Mouse (Mus musculus): ENCODE measurements at regions not wholly inside any gene's neighbourhood (a gene's known extent, or its start where the extent isn't known, plus 50 kb on each side); places are given as distances from the start of the nearest gene placed in this dataset.

DNA sequence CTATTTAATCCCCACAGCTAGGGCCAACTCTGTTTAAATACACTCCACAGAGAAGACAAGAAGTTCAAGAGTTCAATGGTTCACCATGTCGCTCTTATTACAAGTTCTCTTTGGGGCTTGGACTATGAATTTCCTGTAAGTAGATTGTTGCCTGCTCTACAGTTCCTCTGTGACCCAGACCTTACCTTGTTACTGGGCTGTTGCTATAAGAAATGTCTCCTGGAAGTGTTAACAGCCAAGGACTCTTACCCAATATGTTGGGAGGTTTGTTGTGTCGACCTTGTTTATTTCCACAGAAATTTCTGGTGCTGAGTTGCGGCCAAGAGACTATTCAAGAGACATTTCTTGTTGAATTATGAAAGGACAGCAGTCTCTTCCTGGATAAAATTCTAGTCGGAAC lies 78.3 kb upstream of the Thbs1 start:
- WGBS = 89% methylated on average over 4 of the region's 4 CpGs
- H3K4me1 ChIP-seq (ENCODE audit: control insufficient read depth, insufficient read depth, low read length) = no peaks in the 10 kb centered on the region

DNA sequence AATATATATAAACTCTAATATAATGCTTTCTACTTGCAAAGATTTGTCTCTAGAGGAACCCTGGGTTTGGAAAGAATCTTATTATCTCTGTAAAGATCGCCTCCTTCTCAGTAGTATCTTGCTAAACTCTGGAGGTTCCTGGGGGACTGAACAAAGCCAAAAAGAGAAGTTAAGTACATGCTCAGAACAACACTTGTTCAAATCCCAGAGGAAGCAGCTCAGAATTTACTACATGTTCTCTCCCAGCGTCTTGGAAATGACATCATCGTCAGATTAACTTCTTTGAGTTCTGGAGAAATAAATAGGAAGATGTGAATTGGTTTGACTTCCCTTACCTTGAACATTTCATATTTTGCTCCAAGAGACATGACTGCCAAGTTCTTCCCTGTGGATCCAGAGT lies 77.7 kb upstream of the Thbs1 start:
- WGBS = 90% methylated on average over 3 of the region's 3 CpGs
- Histone ChIP-seq H3K27me3 (ENCODE audit: control insufficient read depth, insufficient read depth, low read length) (no peaks in the 10 kb centered on the region), H3K36me3 (ENCODE audit: control insufficient read depth, insufficient read depth, low read length) (no peaks in the 10 kb centered on the region), H3K4me3 (ENCODE audit: low read depth, low read length) (no peak overlapping the region), H3K4me1 (ENCODE audit: control insufficient read depth, insufficient read depth, low read length) (no peaks in the 10 kb centered on the region), H3K9ac (ENCODE audit: low read length) (no peak overlapping the region), H3K4me2 (ENCODE audit: low read depth, severe bottlenecking) (no peak overlapping the region), H3K27ac (replicated peaks; ENCODE audit: low read depth, low read length) (no peak overlapping the region), H3K9me3 (ENCODE audit: control insufficient read depth, low read length) (no peaks in the 10 kb centered on the region)
- ATAC-seq (ENCODE audit: insufficient number of reproducible peaks, low FRiP score, low TSS enrichment, low read depth) (no peak), DNase-seq (ENCODE audit: low spot score) (no peak)

More for the DNA sequence above, 78.3 kb upstream of the Thbs1 start:
- H3K27ac ChIP-seq (replicated peaks; ENCODE audit: low read depth, low read length) = no peak overlapping the region
- DNase-seq (ENCODE audit: low spot score) = no peak
- H3K9ac ChIP-seq (ENCODE audit: low read length) = no peak overlapping the region
- H3K27me3 ChIP-seq (ENCODE audit: control insufficient read depth, insufficient read depth, low read length) = no peaks in the 10 kb centered on the region
- H3K36me3 ChIP-seq (ENCODE audit: control insufficient read depth, insufficient read depth, low read length) = no peaks in the 10 kb centered on the region
- ATAC-seq (ENCODE audit: insufficient number of reproducible peaks, low FRiP score, low TSS enrichment, low read depth) = no peak
- H3K9me3 ChIP-seq (ENCODE audit: control insufficient read depth, low read length) = no peaks in the 10 kb centered on the region
- H3K4me2 ChIP-seq (ENCODE audit: low read depth, severe bottlenecking) = no peak overlapping the region
- H3K4me3 ChIP-seq (ENCODE audit: low read depth, low read length) = no peak overlapping the region

DNA sequence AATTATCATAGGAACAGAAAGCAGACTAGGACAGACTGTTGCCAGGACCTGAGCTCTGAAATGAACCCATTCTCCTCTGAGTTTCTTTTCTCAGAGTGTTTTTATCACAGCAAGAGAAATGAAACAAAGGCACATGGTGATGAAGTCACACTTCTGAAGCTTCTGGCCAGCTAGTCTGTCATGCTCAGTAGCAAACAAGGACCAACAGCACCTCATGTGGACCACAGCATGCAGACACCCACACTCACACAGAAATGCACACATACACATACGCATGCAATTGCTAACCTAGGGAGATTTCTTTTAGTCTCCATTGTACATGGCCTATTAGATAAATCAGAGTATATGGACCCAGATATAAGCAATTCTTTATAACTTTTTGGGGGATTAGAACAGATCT lies 76.3 kb upstream of the Thbs1 start:
- H3K9ac ChIP-seq (ENCODE audit: low read length) = no peak overlapping the region
- 94% methylated on average over 1 of the region's 1 CpGs for WGBS

DNA sequence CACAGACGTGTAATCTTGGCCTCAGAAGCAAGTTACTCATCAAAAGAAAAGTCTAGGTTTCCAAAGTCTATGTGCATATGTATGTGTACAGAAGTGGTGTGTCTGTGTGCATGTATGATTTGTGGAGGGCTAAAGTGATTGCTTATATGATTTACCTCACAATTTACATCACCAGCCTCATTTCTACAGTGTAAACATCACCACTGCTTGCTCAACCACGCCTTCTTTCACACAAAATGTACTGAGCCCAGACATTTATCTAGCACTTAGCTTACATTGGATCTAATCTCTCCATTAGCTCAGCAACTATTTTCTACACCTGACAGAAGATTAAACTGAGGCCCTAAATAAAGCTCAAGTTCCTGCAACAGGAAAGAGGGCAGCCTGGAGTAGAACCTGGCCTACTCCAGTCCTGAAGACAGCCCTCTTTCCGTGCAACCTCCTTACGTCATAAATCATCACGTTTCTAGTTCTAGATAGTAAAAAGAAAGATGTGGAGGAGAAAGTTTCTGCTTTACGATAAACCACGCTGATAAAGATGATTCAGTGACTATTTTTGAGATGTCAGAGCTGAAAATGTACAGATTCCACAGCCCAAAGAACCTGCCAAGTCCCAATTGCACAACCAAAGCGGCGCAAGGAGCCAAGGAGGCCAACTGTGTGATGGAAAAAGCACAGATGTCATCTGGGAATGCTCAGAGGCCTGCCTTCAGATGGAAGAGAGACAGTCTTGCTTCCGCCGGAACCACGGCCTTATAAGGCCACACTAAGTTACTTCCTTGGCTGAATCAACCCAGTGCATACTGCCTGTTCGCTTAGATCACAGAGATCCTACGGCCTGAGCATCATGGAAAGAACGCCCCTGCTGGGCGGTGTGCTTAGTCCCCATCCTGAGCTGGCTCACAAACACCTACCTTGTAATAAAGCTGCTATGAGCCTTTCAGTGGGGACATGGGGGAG lies 72.5 kb upstream of the Thbs1 start:
- H3K4me1 ChIP-seq (ENCODE audit: control insufficient read depth, insufficient read depth, low read length) = no peaks in the 10 kb centered on the region
- no peak overlapping the region for H3K4me3 ChIP-seq (ENCODE audit: low read depth, low read length)
- H3K27ac ChIP-seq (replicated peaks; ENCODE audit: low read depth, low read length) = no peak overlapping the region
- ATAC-seq (ENCODE audit: insufficient number of reproducible peaks, low FRiP score, low TSS enrichment, low read depth) = no peak
- no peaks in the 10 kb centered on the region for H3K9me3 ChIP-seq (ENCODE audit: control insufficient read depth, low read length)
- 90% methylated on average over 16 of the region's 16 CpGs for WGBS
- no peak for DNase-seq (ENCODE audit: low spot score)
- no peaks in the 10 kb centered on the region for H3K27me3 ChIP-seq (ENCODE audit: control insufficient read depth, insufficient read depth, low read length)
- H3K36me3 ChIP-seq (ENCODE audit: control insufficient read depth, insufficient read depth, low read length) = no peaks in the 10 kb centered on the region
- H3K4me2 ChIP-seq (ENCODE audit: low read depth, severe bottlenecking) = no peak overlapping the region
- H3K9ac ChIP-seq (ENCODE audit: low read length) = no peak overlapping the region

More for the DNA sequence above, 76.3 kb upstream of the Thbs1 start:
- H3K4me2 ChIP-seq (ENCODE audit: low read depth, severe bottlenecking) = no peak overlapping the region
- no peak for ATAC-seq (ENCODE audit: insufficient number of reproducible peaks, low FRiP score, low TSS enrichment, low read depth)
- H3K4me1 ChIP-seq (ENCODE audit: control insufficient read depth, insufficient read depth, low read length) = no peaks in the 10 kb centered on the region
- no peak for DNase-seq (ENCODE audit: low spot score)
- no peaks in the 10 kb centered on the region for H3K9me3 ChIP-seq (ENCODE audit: control insufficient read depth, low read length)
- no peak overlapping the region for H3K4me3 ChIP-seq (ENCODE audit: low read depth, low read length)
- no peaks in the 10 kb centered on the region for H3K36me3 ChIP-seq (ENCODE audit: control insufficient read depth, insufficient read depth, low read length)
- no peaks in the 10 kb centered on the region for H3K27me3 ChIP-seq (ENCODE audit: control insufficient read depth, insufficient read depth, low read length)
- no peak overlapping the region for H3K27ac ChIP-seq (replicated peaks; ENCODE audit: low read depth, low read length)

DNA sequence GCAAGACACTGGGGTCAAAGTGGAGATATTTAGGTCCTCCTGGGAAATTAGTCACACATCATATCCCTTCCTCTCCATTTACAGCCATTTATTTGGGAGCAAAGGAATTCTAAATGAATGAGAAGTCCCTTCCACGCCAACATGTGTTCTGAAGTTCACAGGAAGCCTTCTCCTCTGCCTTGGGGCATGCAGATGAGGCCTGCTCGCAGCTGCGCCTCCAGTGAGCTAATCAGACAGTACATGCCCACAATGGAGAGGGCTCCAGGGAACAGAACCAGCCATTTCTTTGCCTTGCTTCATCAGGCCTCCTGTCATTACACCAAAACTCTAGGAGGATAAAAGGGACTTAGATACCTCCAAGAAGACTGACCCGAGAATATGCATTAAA lies 71.9 kb upstream of the Thbs1 start:
- ATAC-seq (ENCODE audit: insufficient number of reproducible peaks, low FRiP score, low TSS enrichment, low read depth) = no peak
- H3K27me3 ChIP-seq (ENCODE audit: control insufficient read depth, insufficient read depth, low read length) = no peaks in the 10 kb centered on the region
- no peaks in the 10 kb centered on the region for H3K36me3 ChIP-seq (ENCODE audit: control insufficient read depth, insufficient read depth, low read length)
- H3K4me2 ChIP-seq (ENCODE audit: low read depth, severe bottlenecking) = no peak overlapping the region
- H3K27ac ChIP-seq (replicated peaks; ENCODE audit: low read depth, low read length) = no peak overlapping the region
- H3K9me3 ChIP-seq (ENCODE audit: control insufficient read depth, low read length) = no peaks in the 10 kb centered on the region
- no peak overlapping the region for H3K9ac ChIP-seq (ENCODE audit: low read length)
- 71% methylated on average over 4 of the region's 4 CpGs for WGBS
- H3K4me1 ChIP-seq (ENCODE audit: control insufficient read depth, insufficient read depth, low read length) = no peaks in the 10 kb centered on the region
- no peak for DNase-seq (ENCODE audit: low spot score)
- H3K4me3 ChIP-seq (ENCODE audit: low read depth, low read length) = no peak overlapping the region

DNA sequence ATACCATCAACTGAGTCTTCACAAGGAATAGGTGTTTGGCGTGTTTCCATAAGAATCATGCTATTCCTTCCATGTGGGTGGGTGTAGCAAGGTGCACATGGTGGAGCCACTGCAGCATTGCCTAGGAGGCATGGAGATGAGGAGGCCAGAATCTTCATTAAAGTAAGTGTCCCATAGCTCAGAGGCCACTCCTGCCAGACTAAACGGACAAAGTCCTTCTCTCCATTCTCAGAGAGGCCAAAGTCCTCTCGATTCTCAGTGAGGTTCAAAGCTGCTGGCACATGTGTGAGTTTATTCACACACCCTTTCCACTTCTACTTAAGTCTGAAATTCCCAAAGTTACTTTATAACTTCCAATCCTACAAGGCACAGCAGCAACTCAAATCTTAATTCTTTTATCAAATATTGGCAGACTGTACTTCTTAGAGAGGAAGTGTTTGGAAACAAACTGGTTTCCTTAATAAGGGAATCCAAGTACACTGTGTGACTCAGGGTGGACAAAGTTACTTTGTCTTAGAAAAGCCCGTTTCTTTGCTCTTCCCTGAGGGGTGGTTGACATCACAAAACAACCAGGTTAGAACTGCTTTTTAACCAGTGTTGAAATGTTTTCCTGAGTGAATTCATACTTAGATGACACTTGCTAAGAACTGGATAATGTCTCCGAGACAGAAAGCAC lies 69.2 kb upstream of the Thbs1 start:
- H3K4me3 ChIP-seq (ENCODE audit: low read depth, low read length) = no peak overlapping the region
- H3K36me3 ChIP-seq (ENCODE audit: control insufficient read depth, insufficient read depth, low read length) = no peaks in the 10 kb centered on the region
- ATAC-seq (ENCODE audit: insufficient number of reproducible peaks, low FRiP score, low TSS enrichment, low read depth) (no peak), DNase-seq (ENCODE audit: low spot score) (no peak)
- H3K27ac ChIP-seq (replicated peaks; ENCODE audit: low read depth, low read length) = no peak overlapping the region
- no peaks in the 10 kb centered on the region for H3K4me1 ChIP-seq (ENCODE audit: control insufficient read depth, insufficient read depth, low read length)
- no peak overlapping the region for H3K9ac ChIP-seq (ENCODE audit: low read length)
- 80% methylated on average over 5 of the region's 5 CpGs for WGBS
- H3K27me3 ChIP-seq (ENCODE audit: control insufficient read depth, insufficient read depth, low read length) = no peaks in the 10 kb centered on the region
- H3K4me2 ChIP-seq (ENCODE audit: low read depth, severe bottlenecking) = no peak overlapping the region
- no peaks in the 10 kb centered on the region for H3K9me3 ChIP-seq (ENCODE audit: control insufficient read depth, low read length)

DNA sequence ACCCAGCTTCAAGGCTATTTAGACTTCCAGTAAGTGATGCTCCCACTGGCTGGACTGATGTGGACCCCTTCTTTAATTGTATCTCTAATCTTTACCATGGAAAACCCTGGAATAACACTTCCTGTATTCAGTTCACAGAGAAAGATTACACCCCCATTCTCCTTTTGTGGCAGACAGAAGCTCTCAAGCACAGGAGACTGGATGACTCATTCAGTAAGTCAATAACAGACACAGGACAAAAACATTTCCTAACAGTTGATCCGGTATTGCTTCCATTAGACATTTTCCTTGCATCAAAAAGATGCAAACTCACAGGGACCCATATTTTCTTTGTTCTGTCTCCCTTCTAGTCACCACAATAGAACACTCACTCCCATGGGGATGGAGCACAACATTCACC lies 67.0 kb upstream of the Thbs1 start:
- H3K4me2 ChIP-seq (ENCODE audit: low read depth, severe bottlenecking) = no peak overlapping the region

DNA sequence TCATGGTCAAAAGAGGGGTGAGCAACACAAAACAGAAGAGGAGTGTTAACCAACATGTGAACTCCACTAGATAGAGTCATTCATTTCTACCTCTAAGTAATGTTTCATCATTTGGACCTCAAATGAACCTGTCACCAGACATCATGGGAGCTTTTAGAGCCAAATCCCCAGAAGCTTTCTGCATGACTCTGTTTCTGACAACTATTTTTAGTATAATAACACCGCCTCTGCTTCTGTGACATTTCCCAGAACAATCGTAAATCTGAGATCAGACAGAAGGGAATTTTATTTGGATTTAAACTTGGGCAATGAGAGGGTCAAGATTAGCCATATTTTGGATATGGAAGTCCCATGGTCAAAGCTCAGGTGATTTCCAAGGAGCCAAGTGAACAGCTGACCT lies 61.4 kb upstream of the Thbs1 start:
- Histone ChIP-seq H3K27me3 (ENCODE audit: control insufficient read depth, insufficient read depth, low read length) (no peaks in the 10 kb centered on the region), H3K9me3 (ENCODE audit: control insufficient read depth, low read length) (no peaks in the 10 kb centered on the region), H3K27ac (replicated peaks; ENCODE audit: low read depth, low read length) (no peak overlapping the region), H3K4me3 (ENCODE audit: low read depth, low read length) (no peak overlapping the region), H3K4me2 (ENCODE audit: low read depth, severe bottlenecking) (no peak overlapping the region), H3K36me3 (ENCODE audit: control insufficient read depth, insufficient read depth, low read length) (no peaks in the 10 kb centered on the region), H3K9ac (ENCODE audit: low read length) (no peak overlapping the region), H3K4me1 (ENCODE audit: control insufficient read depth, insufficient read depth, low read length) (no peaks in the 10 kb centered on the region)
- DNase-seq (ENCODE audit: low spot score) (no peak), ATAC-seq (ENCODE audit: insufficient number of reproducible peaks, low FRiP score, low TSS enrichment, low read depth) (no peak)
- WGBS = 86% methylated on average over 2 of the region's 2 CpGs

More for the DNA sequence above, 67.0 kb upstream of the Thbs1 start:
- DNase-seq (ENCODE audit: low spot score) = no peak
- Histone ChIP-seq H3K27me3 (ENCODE audit: control insufficient read depth, insufficient read depth, low read length) (no peaks in the 10 kb centered on the region), H3K27ac (replicated peaks; ENCODE audit: low read depth, low read length) (no peak overlapping the region), H3K9ac (ENCODE audit: low read length) (no peak overlapping the region), H3K9me3 (ENCODE audit: control insufficient read depth, low read length) (no peaks in the 10 kb centered on the region), H3K4me3 (ENCODE audit: low read depth, low read length) (no peak overlapping the region), H3K36me3 (ENCODE audit: control insufficient read depth, insufficient read depth, low read length) (no peaks in the 10 kb centered on the region), H3K4me1 (ENCODE audit: control insufficient read depth, insufficient read depth, low read length) (no peaks in the 10 kb centered on the region)
- ATAC-seq (ENCODE audit: insufficient number of reproducible peaks, low FRiP score, low TSS enrichment, low read depth) = no peak
- WGBS = 89% methylated on average over 1 of the region's 1 CpGs
